Mouse (Mus musculus) intestine, embryonic 14.5 days (tissue): ENCODE results near the gene Dnah10. TPM values are rescaled to one million over a fixed set of nuclear protein-coding genes. Genes with fewer than 3 reads are reported as not detected.

ENCODE experiments used
- ATAC-seq: fragments of 200-750 bp; cut with Nextera tagmentation; replicated peaks from 2 replicates; pipeline ENCODE4 v1.8.0; 2017; ENCODE audit warnings: low read depth, moderate number of reproducible peaks, moderate TSS enrichment, moderate library complexity; ENCODE audit not compliant: low FRiP score, low TSS enrichment
- DNase-seq: peaks from one replicate; pipeline ENCODE4 v3.0.0-alpha.2; 2018; ENCODE audit warnings: low spot score
- H3K27ac ChIP-seq: fragments of 300-500 bp; sonication (generic); 2 replicates; pipeline ENCODE4 v1.5.1; 2014; ENCODE audit warnings: low read depth, mild to moderate bottlenecking, control low read depth
- H3K27me3 ChIP-seq: fragments of 300-500 bp; sonication (generic); replicated peaks from 2 replicates; pipeline ENCODE4 v1.6.1; 2014; ENCODE audit warnings: low read length, control low read depth; ENCODE audit not compliant: control insufficient read depth, insufficient read depth
- H3K36me3 ChIP-seq: fragments of 300-500 bp; sonication (generic); 2 replicates; pipeline ENCODE4 v1.6.1; 2014; ENCODE audit warnings: low read length, control low read depth; ENCODE audit not compliant: control insufficient read depth, insufficient read depth
- H3K4me1 ChIP-seq: fragments of 300-500 bp; sonication (generic); replicated peaks from 2 replicates; pipeline ENCODE4 v1.6.1; 2014; ENCODE audit warnings: low read length, control low read depth, mixed read lengths; ENCODE audit not compliant: control insufficient read depth, insufficient read depth
- H3K4me2 ChIP-seq: fragments of 300-500 bp; sonication (generic); 2 replicates; pipeline ENCODE4 v1.6.1; 2014; ENCODE audit warnings: low read length
- H3K4me3 ChIP-seq: fragments of 300-500 bp; sonication (generic); 2 replicates; pipeline ENCODE4 v1.5.1; 2014; ENCODE audit warnings: low read depth, low read length, control low read depth, mixed read lengths
- H3K9ac ChIP-seq: fragments of 300-500 bp; sonication (generic); 2 replicates; pipeline ENCODE4 v1.6.1; 2014; ENCODE audit warnings: mild to moderate bottlenecking, low read length
- H3K9me3 ChIP-seq: fragments of 300-500 bp; sonication (generic); 2 replicates; pipeline ENCODE4 v1.6.1; 2016; ENCODE audit warnings: low read length, control low read depth; ENCODE audit not compliant: control insufficient read depth
- WGBS: fragments of 180-500 bp; shearing (Covaris S2); extraction: QIAGEN DNeasy Blood & Tissue Kit; methylation state at CpG from one replicate; pipeline ENCODE4 v1.1.7; 2014; 5-methylcytosine and 5-hydroxymethylcytosine counted together
- polyA plus RNA-seq: library from polyadenylated mRNA; unstranded; fragments of >200 nt; fragmentation: Nextera tagmentation; extraction: Ambion mirVana; gene quantifications from 2 replicates; pipeline ENCODE4 v1.2.1, GENCODE M21; 2014

The Dnah10 gene
- 0.11 TPM in 2 replicates for polyA plus RNA-seq

DNA sequence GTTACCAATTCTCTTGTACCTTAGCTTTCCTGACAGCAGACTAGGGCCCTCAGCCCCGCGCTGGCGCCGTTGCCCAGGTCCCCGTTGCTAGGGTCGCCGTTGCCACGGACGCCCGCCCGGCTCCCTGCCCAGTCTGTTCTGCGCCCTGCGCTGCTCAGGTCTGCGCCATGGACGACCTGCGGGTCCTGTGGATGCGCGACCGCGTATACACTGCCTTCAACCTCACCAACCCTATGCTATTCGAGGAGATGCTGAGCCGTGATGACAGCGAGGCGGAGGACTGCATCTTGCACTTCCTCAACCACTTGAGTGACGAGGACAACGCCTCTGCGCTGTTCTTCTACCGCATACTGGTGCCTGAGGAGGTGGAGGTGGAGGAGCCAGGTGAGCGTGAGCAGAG, at the start of gene Dnah10:
Gene Dnah10 (plus strand): TSS at position 89 of the 400 bp plus-strand sequence.
- Histone ChIP-seq H3K9ac (no peak within 1 kb of the TSS), H3K9me3 (no peaks in the 10 kb centered on the region), H3K4me3 (no peak within 1 kb of the TSS), H3K4me1 (no peaks in the 10 kb centered on the region), H3K27ac (no peak within 1 kb of the TSS), H3K27me3 (no peaks in the 10 kb centered on the region), H3K4me2 (no peak within 1 kb of the TSS), H3K36me3 (peaks cover 30% of the 10 kb centered on the region)
- ATAC-seq (no peak), DNase-seq (no peak)
- WGBS = 10% methylated on average over 29 of the region's 29 CpGs

GRCm38 (mm10) chr5:124713741-124714140, 11.1 kb upstream of the Dnah10 start:
- Histone ChIP-seq H3K4me1 (no peaks in the 10 kb centered on the region), H3K36me3 (peaks cover 69% of the 10 kb centered on the region), H3K27ac (no peak overlapping the region), H3K4me2 (no peak overlapping the region), H3K9me3 (no peaks in the 10 kb centered on the region), H3K27me3 (no peaks in the 10 kb centered on the region), H3K9ac (no peak overlapping the region), H3K4me3 (no peak overlapping the region)
- ATAC-seq (no peak), DNase-seq (no peak)
- 88% methylated on average over 5 of the region's 5 CpGs for WGBS

GRCm38 (mm10) chr5:124715135-124715534, 9.8 kb upstream of the Dnah10 start:
- Histone ChIP-seq H3K4me1 (no peaks in the 10 kb centered on the region), H3K4me2 (no peak overlapping the region), H3K9me3 (no peaks in the 10 kb centered on the region), H3K9ac (no peak overlapping the region), H3K36me3 (peaks cover 83% of the 10 kb centered on the region), H3K4me3 (no peak overlapping the region), H3K27me3 (no peaks in the 10 kb centered on the region), H3K27ac (peak overlapping the region; percentile 33; the same call in 1 of the 2 replicates)
- ATAC-seq = no peak
- DNase-seq = no peak
- 90% methylated on average over 8 of the region's 8 CpGs for WGBS

GRCm38 (mm10) chr5:124717969-124718368, 6.9 kb upstream of the Dnah10 start:
- H3K9ac ChIP-seq = no peak overlapping the region
- no peak overlapping the region for H3K4me2 ChIP-seq
- no peak for DNase-seq
- H3K27ac ChIP-seq = no peak overlapping the region
- H3K4me3 ChIP-seq = no peak overlapping the region
- H3K36me3 ChIP-seq = peaks cover 88% of the 10 kb centered on the region
- H3K9me3 ChIP-seq = no peaks in the 10 kb centered on the region
- H3K27me3 ChIP-seq = no peaks in the 10 kb centered on the region
- no peak for ATAC-seq
- H3K4me1 ChIP-seq = no peaks in the 10 kb centered on the region
- WGBS = 96% methylated on average over 11 of the region's 11 CpGs

DNA sequence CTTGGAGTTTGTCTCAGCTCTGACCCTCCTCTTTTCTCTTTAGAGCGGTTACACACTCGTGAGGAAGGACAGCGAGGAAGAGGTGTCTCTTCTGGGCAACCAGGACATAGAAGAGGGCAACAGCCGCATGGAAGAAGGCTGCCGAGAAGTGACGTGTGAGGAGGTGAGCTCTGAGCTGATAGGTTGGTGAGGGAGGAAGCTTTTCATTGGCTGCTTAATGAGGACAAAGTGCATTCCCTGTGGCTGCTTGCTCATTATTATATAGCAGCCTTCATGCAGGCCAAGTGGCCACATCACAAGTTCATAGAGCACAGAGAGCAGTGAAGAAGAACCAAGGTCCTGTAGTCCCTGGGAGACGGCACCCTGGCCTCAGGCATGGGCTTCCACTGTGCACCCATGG, 6.5 kb upstream of the Dnah10 start:
- no peak overlapping the region for H3K4me2 ChIP-seq
- no peaks in the 10 kb centered on the region for H3K27me3 ChIP-seq
- 90% methylated on average over 7 of the region's 7 CpGs for WGBS
- H3K36me3 ChIP-seq = peaks cover 88% of the 10 kb centered on the region
- no peak overlapping the region for H3K27ac ChIP-seq
- no peak overlapping the region for H3K4me3 ChIP-seq
- ATAC-seq (no peak), DNase-seq (no peak)
- no peak overlapping the region for H3K9ac ChIP-seq
- H3K9me3 ChIP-seq = no peaks in the 10 kb centered on the region
- no peaks in the 10 kb centered on the region for H3K4me1 ChIP-seq

- no peak overlapping the region for H3K4me3 ChIP-seq
- H3K4me1 ChIP-seq = no peaks in the 10 kb centered on the region
- no peaks in the 10 kb centered on the region for H3K27me3 ChIP-seq
- H3K4me2 ChIP-seq = no peak overlapping the region
- no peaks in the 10 kb centered on the region for H3K9me3 ChIP-seq
- ATAC-seq (no peak), DNase-seq (no peak)
- H3K27ac ChIP-seq = no peak overlapping the region
- WGBS = 89% methylated on average over 6 of the region's 6 CpGs
- no peak overlapping the region for H3K9ac ChIP-seq
- H3K36me3 ChIP-seq = peaks cover 49% of the 10 kb centered on the region
Measured at GRCm38 (mm10) chr5:124723125-124723524, 1.8 kb upstream of the Dnah10 start.

GRCm38 (mm10) chr5:124729662-124730206, 4.8 kb downstream of the Dnah10 start:
- Histone ChIP-seq H3K27ac (no peak overlapping the region), H3K9ac (0 out of 2 replicates have a peak overlapping the region, but pooled peaks have one; percentile 7), H3K27me3 (no peaks in the 10 kb centered on the region), H3K36me3 (no peaks in the 10 kb centered on the region), H3K4me1 (no peaks in the 10 kb centered on the region), H3K4me3 (peak overlapping the region; percentile 18), H3K4me2 (peak overlapping the region; percentile 51), H3K9me3 (no peaks in the 10 kb centered on the region)
- DNase-seq = peak; percentile 58
- peak; percentile 65; the same call in 1 of the 2 replicates for ATAC-seq
- 13% methylated on average over 21 of the region's 21 CpGs for WGBS

DNA sequence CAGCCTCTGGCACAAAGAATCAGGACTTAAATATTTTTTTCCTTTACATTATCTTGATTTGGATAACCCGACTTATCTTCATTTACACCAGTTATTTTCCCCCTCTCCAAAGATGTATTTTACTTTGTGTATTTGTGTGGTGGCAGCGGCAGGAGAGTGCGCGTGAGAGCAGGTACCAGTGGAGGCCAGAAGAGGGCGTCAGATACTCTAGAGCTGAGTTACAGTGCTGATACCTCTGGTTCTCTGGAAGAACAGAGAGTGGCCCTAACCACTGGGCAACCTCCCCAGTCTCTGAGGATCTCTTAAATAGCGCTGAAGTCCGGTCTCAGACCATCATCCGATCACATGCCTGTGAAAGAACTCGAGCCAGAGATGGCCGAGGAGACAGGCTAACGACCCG, 9.1 kb downstream of the Dnah10 start:
- no peaks in the 10 kb centered on the region for H3K27me3 ChIP-seq
- H3K9me3 ChIP-seq = no peaks in the 10 kb centered on the region
- 86% methylated on average over 12 of the region's 12 CpGs for WGBS
- H3K4me1 ChIP-seq = no peaks in the 10 kb centered on the region
- no peaks in the 10 kb centered on the region for H3K36me3 ChIP-seq
- H3K9ac ChIP-seq = no peak overlapping the region
- no peak overlapping the region for H3K4me3 ChIP-seq
- H3K4me2 ChIP-seq = no peak overlapping the region
- ATAC-seq (no peak), DNase-seq (no peak)
- H3K27ac ChIP-seq = no peak overlapping the region

DNA sequence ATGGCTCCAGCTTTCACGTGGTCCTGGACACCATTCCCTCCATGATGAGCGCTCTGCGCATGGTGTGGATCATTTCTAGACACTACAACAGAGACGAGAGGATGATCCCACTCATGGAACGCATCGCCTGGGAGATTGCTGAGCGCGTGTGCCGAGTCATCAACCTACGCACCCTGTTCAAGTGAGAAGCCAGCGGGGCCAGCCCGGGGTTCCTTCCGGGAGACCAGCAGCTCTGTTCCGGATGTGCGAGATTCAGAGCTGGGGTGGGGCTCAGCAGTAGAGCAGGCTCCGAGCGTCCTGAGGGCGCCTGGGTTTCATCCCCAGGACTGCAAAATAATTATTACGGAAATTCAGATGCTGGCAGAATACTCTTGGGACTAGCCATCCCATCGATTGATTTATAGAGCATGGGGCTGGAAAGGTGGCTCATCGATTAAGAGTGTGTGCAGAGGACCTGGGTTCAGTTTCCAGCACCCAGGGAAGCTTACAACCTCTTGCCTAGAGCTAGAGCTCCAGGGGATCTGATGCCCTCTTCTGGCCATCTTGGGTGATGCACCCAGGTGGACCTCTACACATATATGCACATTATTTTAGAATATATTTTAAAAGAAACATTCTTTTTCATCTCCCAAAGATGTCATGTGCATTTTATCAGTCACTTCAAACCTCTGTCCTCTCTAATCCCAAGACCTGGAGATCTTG, 17.2 kb downstream of the Dnah10 start:
- no peak overlapping the region for H3K4me3 ChIP-seq
- WGBS = 95% methylated on average over 21 of the region's 21 CpGs
- no peak overlapping the region for H3K9ac ChIP-seq
- H3K27me3 ChIP-seq = no peaks in the 10 kb centered on the region
- no peaks in the 10 kb centered on the region for H3K4me1 ChIP-seq
- H3K4me2 ChIP-seq = no peak overlapping the region
- H3K36me3 ChIP-seq = no peaks in the 10 kb centered on the region
- no peak for ATAC-seq
- H3K27ac ChIP-seq = no peak overlapping the region
- no peak for DNase-seq
- 0 out of 2 replicates have a peak, but pooled peaks cover 5% of the 10 kb centered on the region for H3K9me3 ChIP-seq
